Mouse (Mus musculus): ENCODE results near the gene Tpbpb. TPM values are rescaled to one million over a fixed set of nuclear protein-coding genes. Genes with fewer than 3 reads are reported as not detected.

Gene Tpbpb
- not detected for polyA plus RNA-seq (2017; shearing (Covaris generic))

DNA sequence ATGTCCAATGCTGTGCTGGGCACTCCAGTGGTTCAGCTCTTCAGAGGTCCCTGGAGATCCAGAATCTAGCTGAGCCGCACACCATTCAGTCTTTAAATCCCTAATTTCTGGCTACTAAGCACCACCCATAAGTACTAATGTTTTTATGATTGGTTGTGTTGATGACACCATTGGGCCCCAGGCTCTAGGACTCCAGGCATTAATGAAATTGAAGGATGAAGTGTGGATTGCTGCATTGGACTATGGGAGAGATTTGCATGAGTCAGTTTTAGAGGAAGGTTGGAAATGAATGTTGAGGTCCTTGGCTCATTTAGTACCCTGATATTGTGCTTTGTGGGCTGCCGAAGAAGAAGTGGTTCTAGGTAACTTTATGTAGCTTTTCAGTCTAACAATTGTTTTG, at the start of gene Tpbpb:
Gene Tpbpb (minus strand): TSS at position 101 of the 400 bp plus-strand sequence.

DNA sequence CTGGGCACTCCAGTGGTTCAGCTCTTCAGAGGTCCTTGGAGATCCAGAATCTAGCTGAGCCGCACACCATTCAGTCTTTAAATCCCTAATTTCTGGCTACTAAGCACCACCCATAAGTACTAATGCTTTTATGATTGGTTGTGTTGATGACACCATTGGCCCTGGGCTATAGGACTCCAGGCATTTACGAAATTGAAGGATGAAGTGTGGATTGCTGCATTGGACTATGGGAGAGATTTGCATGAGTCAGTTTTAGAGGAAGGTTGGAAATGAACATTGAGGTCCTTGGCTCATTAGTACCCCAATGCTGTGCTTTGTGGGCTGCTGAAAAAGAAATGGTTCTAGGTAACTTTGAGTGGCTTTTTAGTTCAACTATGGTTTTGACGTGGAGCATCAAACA, 37.2 kb upstream of the Tpbpb start, which contains the start of gene Tpbpa:
Gene Tpbpa (minus strand): TSS at position 101 of the 400 bp plus-strand sequence.

DNA sequence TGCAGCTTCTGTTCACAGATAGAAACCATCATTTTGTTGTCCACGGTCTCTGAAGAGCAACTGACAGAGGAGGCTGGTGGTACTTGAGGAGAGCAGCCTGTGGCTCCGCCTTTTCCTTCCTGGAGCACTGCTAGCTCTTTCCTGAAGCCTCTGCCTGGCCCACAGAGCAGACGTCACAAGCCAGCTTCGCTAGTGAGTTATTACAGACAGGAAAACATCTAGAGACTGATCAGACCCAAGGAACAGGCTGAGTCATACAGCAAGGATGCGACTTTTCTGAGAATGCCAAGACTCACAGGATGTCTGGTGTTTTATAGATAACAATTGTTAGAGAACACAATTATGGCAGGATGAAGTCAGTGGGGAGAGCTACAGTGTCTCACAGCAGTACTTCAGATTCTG, 31.8 kb upstream of the Tpbpb start, which contains the start of the genes Gm49391 and Ctla2a:
Gene Gm49391 (minus strand): TSS at position 72 of the 402 bp plus-strand sequence.
Gene Ctla2a (minus strand): TSS at position 126 of the 402 bp plus-strand sequence.

DNA sequence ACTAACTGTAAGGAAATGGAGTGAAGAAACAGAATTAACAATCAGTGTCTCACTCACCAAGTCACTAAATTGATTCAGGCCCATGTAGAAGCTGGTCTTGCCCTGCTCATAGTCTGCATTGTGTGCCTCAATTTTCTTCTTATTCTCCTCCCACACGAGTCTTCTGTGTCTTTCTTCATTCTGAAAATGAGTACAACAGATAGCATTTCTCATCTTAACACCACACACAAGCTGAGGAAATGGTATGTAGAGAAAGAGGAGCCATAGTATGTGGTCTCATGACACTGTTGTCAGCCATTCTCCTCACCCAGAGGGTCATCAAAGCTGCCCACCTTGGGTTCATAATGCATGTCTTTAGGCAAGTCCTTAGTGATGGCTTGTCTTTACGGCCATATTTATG, 30.8 kb upstream of the Tpbpb start, which contains the start of gene Gm49393:
Gene Gm49393 (minus strand): TSS at position 101 of the 400 bp plus-strand sequence.

DNA sequence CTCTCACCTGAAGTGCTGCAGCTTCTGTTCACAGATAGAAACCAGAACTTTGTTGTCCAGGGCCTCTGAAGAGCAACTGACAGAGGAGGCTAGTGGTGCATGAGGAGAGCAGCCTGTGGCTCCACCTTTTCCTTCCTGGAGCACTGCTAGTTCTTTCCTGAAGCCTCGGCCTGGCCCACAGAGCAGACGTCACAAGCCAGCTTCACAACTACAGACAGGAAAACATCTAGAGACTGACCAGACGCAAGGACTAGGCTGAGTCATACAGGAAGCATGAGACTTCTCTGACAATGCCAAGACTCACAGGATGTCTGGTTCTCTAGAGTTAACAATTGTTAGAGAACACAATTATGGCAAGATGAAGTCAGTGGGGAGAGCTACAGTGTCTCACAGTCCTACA, 7.4 kb downstream of the Tpbpb start, which contains the start of gene Ctla2b:
Gene Ctla2b (minus strand): TSS at position 120 of the 400 bp plus-strand sequence.

DNA sequence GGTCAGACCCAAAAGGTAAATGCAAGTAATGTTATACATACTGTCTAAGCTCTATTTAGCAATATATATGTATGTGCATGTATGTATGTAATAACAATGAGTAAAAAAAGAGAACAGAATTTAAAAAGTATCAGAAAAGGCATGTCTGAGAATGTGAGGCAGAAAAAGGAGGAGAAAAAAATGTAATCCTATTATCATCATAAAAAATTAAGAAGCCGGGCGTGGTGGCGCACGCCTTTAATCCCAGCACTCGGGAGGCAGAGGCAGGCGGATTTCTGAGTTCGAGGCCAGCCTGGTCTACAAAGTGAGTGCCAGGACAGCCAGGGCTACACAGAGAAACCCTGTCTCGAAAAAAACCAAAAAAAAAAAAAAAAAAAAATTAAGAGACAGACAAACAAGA, 7.9 kb downstream of the Tpbpb start, which contains the start of gene Gm49392:
Gene Gm49392 (minus strand): TSS at position 101 of the 400 bp plus-strand sequence.

DNA sequence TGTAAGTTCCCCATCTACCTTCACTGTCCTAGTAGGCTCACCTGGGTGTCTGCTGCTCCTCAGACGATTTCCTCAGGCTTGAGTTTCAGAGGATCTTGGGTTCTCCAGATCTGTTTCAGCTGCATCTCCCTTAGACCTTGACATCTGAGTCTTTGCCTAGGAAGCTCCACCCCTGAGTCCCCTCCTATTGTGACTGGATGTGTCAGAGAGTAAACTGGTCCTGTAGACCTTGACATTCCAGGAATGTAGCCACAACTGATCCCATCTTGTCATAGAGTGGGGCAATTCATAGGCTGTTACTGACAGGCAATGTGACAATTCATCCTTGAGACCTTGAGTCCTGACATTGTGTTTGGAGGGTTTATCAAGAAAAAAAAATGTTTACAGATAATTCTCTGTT, 40.4 kb downstream of the Tpbpb start, which contains the start of gene 4930486L24Rik:
Gene 4930486L24Rik (minus strand): TSS at position 195 of the 400 bp plus-strand sequence.

Other genes starting within 250 kb of the Tpbpb start
- under 1 TPM in 1 of 2 experiments, not detected in 1; 0.62 TPM for gene BC051665, start 118.5 kb downstream of the Tpbpb start, polyA plus RNA-seq (2017; shearing (Covaris generic))
- gene Ctsll3, start 102.0 kb downstream of the Tpbpb start, polyA plus RNA-seq (2017; shearing (Covaris generic)) = not detected
- 1 to 10 TPM in 1 of 2 experiments, under 1 TPM in 1; 0.92 to 4.8 TPM for gene 4930486L24Rik, start 40.4 kb downstream of the Tpbpb start, polyA plus RNA-seq (2017; shearing (Covaris generic))
- under 1 TPM; 0.29 to 0.81 TPM for gene Gm49392, start 8.0 kb downstream of the Tpbpb start, polyA plus RNA-seq (2017; shearing (Covaris generic))
- 1 to 10 TPM; 5.1 to 7.9 TPM for gene Ctla2b, start 7.4 kb downstream of the Tpbpb start, polyA plus RNA-seq (2017; shearing (Covaris generic))
- gene Gm49393, start 30.7 kb upstream of the Tpbpb start, polyA plus RNA-seq (2017; shearing (Covaris generic)) = not detected
- gene Gm49391, start 31.7 kb upstream of the Tpbpb start, polyA plus RNA-seq (2017; shearing (Covaris generic)) = not detected
- gene Ctla2a, start 31.7 kb upstream of the Tpbpb start, polyA plus RNA-seq (2017; shearing (Covaris generic)) = 10 to 100 TPM; 62.2 to 75.2 TPM
- gene Tpbpa, start 37.1 kb upstream of the Tpbpb start, polyA plus RNA-seq (2017; shearing (Covaris generic)) = under 1 TPM in 1 of 2 experiments, not detected in 1; 0.17 TPM
- gene Ctsj, start 101.1 kb upstream of the Tpbpb start, polyA plus RNA-seq (2017; shearing (Covaris generic)) = 1 to 10 TPM in 1 of 2 experiments, under 1 TPM in 1; 0.17 to 1.2 TPM
- under 1 TPM in 1 of 2 experiments, not detected in 1; 0.49 TPM for gene Ctsq, start 135.8 kb upstream of the Tpbpb start, polyA plus RNA-seq (2017; shearing (Covaris generic))

Data from inflammation-experienced regulatory T-cells (primary cell).